Comparison of ENCODE assay signal across 8 mouse cellular contexts in the genomic region with DNA sequence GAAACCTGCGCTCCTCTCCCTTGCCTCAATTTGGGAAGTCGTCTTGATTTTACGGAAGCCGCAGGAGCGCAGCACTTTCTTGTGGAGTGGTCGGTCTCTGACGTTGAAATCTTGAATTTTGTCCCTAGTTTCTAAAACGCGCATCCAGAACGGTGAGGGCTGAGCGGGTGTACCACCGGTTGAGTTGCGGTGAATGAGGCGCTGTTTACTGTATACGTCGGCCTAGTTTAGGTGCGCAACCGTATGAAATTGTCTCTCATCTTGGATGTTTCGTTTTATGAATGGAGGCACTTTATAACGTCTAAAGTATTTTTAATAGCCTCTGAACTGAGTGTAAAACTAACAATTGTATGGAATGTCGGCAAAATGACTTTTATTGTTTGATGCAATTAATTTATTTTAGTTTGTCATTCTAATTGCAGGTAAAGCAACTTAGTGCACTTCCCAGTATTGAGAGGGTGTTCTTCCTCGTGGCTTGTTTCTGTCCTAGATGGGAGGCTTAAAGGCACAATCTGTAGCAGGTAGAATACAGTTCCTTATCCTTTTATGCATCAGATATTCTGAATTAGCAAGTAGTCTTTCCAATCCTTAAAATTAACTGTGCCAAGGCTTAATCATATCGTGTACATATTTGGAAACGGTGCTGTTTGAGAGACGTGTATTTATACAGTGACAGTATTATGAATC. TPM values are rescaled to one million over a fixed set of nuclear protein-coding genes. Genes with fewer than 3 reads are reported as not detected.
A peak's percentile ranks its signal among the peaks of the same experiment; 100 is the strongest.
DNase-seq lines count a peak whose midpoint lies in the region; ATAC-seq and TF ChIP-seq lines count a peak whose summit lies in the region.

No protein-coding gene starts in this region.

- H3K36me3 ChIP-seq in testis, adult 2 months (ENCODE audit: control insufficient read depth, insufficient read depth, low read length): no peaks in the 10 kb centered on the region; the same call in 1 of the 2 replicates
- peaks cover 8% of the 10 kb centered on the region; the same call in 1 of the 2 replicates for H3K36me3 ChIP-seq in liver, embryonic 11.5 days (ENCODE audit: control insufficient read depth, insufficient read depth, low read length)
- H3K36me3 ChIP-seq in stomach, postnatal 0 days (ENCODE audit: control insufficient read depth, insufficient read depth, low read length): peaks cover 7% of the 10 kb centered on the region; the same call in 1 of the 2 replicates

- no peaks in the 10 kb centered on the region for H3K9me3 ChIP-seq in liver, embryonic 11.5 days (ENCODE audit: control insufficient read depth, low read length)
- no peaks in the 10 kb centered on the region for H3K9me3 ChIP-seq in stomach, postnatal 0 days (ENCODE audit: control insufficient read depth, low read length)

- no peak for TF ChIP-seq POLR2A in testis, adult 2 months (IDR thresholded peaks at IDR 0.05; ENCODE audit: control insufficient read depth, low read depth, low read length)

- H3K4me3 ChIP-seq in gastrocnemius, adult 2 months: peak overlapping the region; percentile 88
- peak overlapping the region; percentile 87 for H3K4me3 ChIP-seq in testis, adult 2 months (ENCODE audit: control insufficient read depth, low read depth, low read length)
- H3K4me3 ChIP-seq in liver, embryonic 11.5 days (ENCODE audit: low read depth, low read length): peak overlapping the region; percentile 73
- H3K4me3 ChIP-seq in stomach, postnatal 0 days (ENCODE audit: low read depth, low read length): peak overlapping the region; percentile 76

- intact Hi-C loops in gastrocnemius, adult 2 months (cut with DNase I): no loop called here

- peak overlapping the region; percentile 97 for H3K4me2 ChIP-seq in liver, embryonic 11.5 days
- H3K4me2 ChIP-seq in stomach, postnatal 0 days (replicated peaks; ENCODE audit: low read depth): peak overlapping the region; percentile 100

- no peak for TF ChIP-seq EP300 in stomach, postnatal 0 days (optimal IDR thresholded peaks at IDR 0.05)

- H3K9ac ChIP-seq in liver, embryonic 11.5 days (ENCODE audit: low read depth, low read length): peak overlapping the region; percentile 67; the same call in 1 of the 2 replicates
- H3K9ac ChIP-seq in stomach, postnatal 0 days (ENCODE audit: low read length): peak overlapping the region; percentile 63; the same call in 1 of the 2 replicates

- no peaks in the 10 kb centered on the region for H3K27me3 ChIP-seq in testis, adult 2 months (ENCODE audit: control insufficient read depth, insufficient read depth, low read length)
- peaks cover 3% of the 10 kb centered on the region for H3K27me3 ChIP-seq in liver, embryonic 11.5 days (replicated peaks; ENCODE audit: control insufficient read depth, insufficient read depth, low read length)
- H3K27me3 ChIP-seq in stomach, postnatal 0 days (ENCODE audit: control insufficient read depth, insufficient read depth, low read length): no peaks in the 10 kb centered on the region

- H3K27ac ChIP-seq in gastrocnemius, adult 2 months: no peak overlapping the region
- H3K27ac ChIP-seq in testis, adult 2 months (ENCODE audit: control insufficient read depth, insufficient read depth, low read depth, low read length): no peak overlapping the region
- no peak overlapping the region for H3K27ac ChIP-seq in liver, embryonic 11.5 days (ENCODE audit: low read depth, low read length)
- H3K27ac ChIP-seq in stomach, postnatal 0 days (replicated peaks): no peak overlapping the region

- H3K4me1 ChIP-seq in testis, adult 2 months (ENCODE audit: control insufficient read depth, insufficient read depth, low read length): peaks cover 6% of the 10 kb centered on the region; the same call in 1 of the 2 replicates
- H3K4me1 ChIP-seq in liver, embryonic 11.5 days (replicated peaks; ENCODE audit: control insufficient read depth, insufficient read depth, low read length): peaks cover 4% of the 10 kb centered on the region
- H3K4me1 ChIP-seq in stomach, postnatal 0 days (replicated peaks; ENCODE audit: control insufficient read depth, insufficient read depth): no peaks in the 10 kb centered on the region; the same call in 1 of the 2 replicates

- no peak for TF ChIP-seq CTCF in gastrocnemius, adult 2 months (IDR thresholded peaks at IDR 0.05)
- no peak for TF ChIP-seq CTCF in testis, adult 2 months (IDR thresholded peaks at IDR 0.05; ENCODE audit: control insufficient read depth, insufficient read depth, insufficient replicate concordance, low read depth, low read length)
- no peak for TF ChIP-seq CTCF in stomach, postnatal 0 days (IDR thresholded peaks at IDR 0.05; ENCODE audit: low read depth)

- no peak for DNase-seq in gastrocnemius, adult 2 months
- no peak for DNase-seq in gastrocnemius, postnatal 4 days (ENCODE audit: low spot score in 2 of 2)
- no peak for DNase-seq in testis, postnatal 10 days (ENCODE audit: low spot score)
- DNase-seq in liver, embryonic 11.5 days (ENCODE audit: low spot score): no peak
- no peak for DNase-seq in stomach, postnatal 0 days (ENCODE audit: low spot score)
- no peak for DNase-seq in layer of hippocampus, adult 8-10 months (ENCODE audit: low spot score in 2 of 2)
- no peak for DNase-seq in ovary, postnatal 10 days (ENCODE audit: low spot score)

- ATAC-seq in liver, embryonic 11.5 days (replicated peaks; ENCODE audit: low FRiP score): no peak
- no peak for ATAC-seq in stomach, postnatal 0 days (ENCODE audit: low FRiP score, low TSS enrichment)

- WGBS in liver, embryonic 11.5 days: 7% methylated on average over 25 of the region's 25 CpGs
- WGBS in stomach, postnatal 0 days: 5% methylated on average over 25 of the region's 25 CpGs

RNA-seq across cellular contexts. Expression of gene Nanos1, which starts 1.5 kb away (rescaled TPM):
- under 1 TPM in 1 of 2 experiments, not detected in 1; 0.08 TPM for total RNA-seq in gastrocnemius, adult 2 months (2021)
- total RNA-seq in gastrocnemius, postnatal 4 days (2021): under 1 TPM; 0.70 to 0.76 TPM
- 0.41 and 0.52 TPM in 2 replicates for polyA plus RNA-seq in testis, adult 2 months (2012; rRNA removed)
- polyA plus RNA-seq in liver, embryonic 11.5 days (2014; fragmentation: Nextera tagmentation; extraction: Ambion mirVana): 1.2 and 1.4 TPM in 2 replicates
- polyA plus RNA-seq in stomach, postnatal 0 days (2015; fragmentation: Nextera tagmentation; extraction: Ambion mirVana): 0.71 and 0.81 TPM in 2 replicates
- total RNA-seq in layer of hippocampus, adult 8-10 months (2022): 10 to 100 TPM; 13.8 to 17.5 (median 15.8) TPM

RNA-seq across cellular contexts. Expression of gene Eif3a, which starts 33.2 kb away (rescaled TPM):
- total RNA-seq in gastrocnemius, adult 2 months (2021): 100 to 1,000 TPM in 1 of 2 experiments, 10 to 100 TPM in 1; 91.5 to 101 TPM
- 100 to 1,000 TPM; 123 to 135 TPM for total RNA-seq in gastrocnemius, postnatal 4 days (2021)
- 37.3 and 51.9 TPM in 2 replicates for polyA plus RNA-seq in testis, adult 2 months (2012; rRNA removed)
- 199 and 208 TPM in 2 replicates for polyA plus RNA-seq in liver, embryonic 11.5 days (2014; fragmentation: Nextera tagmentation; extraction: Ambion mirVana)
- polyA plus RNA-seq in stomach, postnatal 0 days (2015; fragmentation: Nextera tagmentation; extraction: Ambion mirVana): 54.9 and 60.1 TPM in 2 replicates
- total RNA-seq in layer of hippocampus, adult 8-10 months (2022): 100 to 1,000 TPM in 3 of 4 experiments, 10 to 100 TPM in 1; 92.4 to 109 (median 104) TPM

RNA-seq across cellular contexts. Expression of gene Fam45a, which starts 54.1 kb away (rescaled TPM):
- total RNA-seq in gastrocnemius, adult 2 months (2021): 10 to 100 TPM; 11.2 to 12.2 TPM
- total RNA-seq in gastrocnemius, postnatal 4 days (2021): 10 to 100 TPM; 23.4 to 24.1 TPM
- polyA plus RNA-seq in testis, adult 2 months (2012; rRNA removed): 50.1 and 67.7 TPM in 2 replicates
- 34.1 and 36.0 TPM in 2 replicates for polyA plus RNA-seq in liver, embryonic 11.5 days (2014; fragmentation: Nextera tagmentation; extraction: Ambion mirVana)
- polyA plus RNA-seq in stomach, postnatal 0 days (2015; fragmentation: Nextera tagmentation; extraction: Ambion mirVana): 23.6 and 24.5 TPM in 2 replicates
- 10 to 100 TPM; 43.2 to 54.7 (median 48.6) TPM for total RNA-seq in layer of hippocampus, adult 8-10 months (2022)

Comparison
In these comparisons a context has a peak if more than half of its experiments do, and no peak if none do; other contexts are left out.
1. RNA of gene Nanos1, which starts 1.5 kb away (total RNA-seq): 13.8 to 17.5 TPM in layer of hippocampus, adult 8-10 months; 0.70 to 0.76 TPM in gastrocnemius, postnatal 4 days and 0.08 TPM in gastrocnemius, adult 2 months; every median in the first group is over 4 times any median in the second.
2. Peak in every context shown above with its lines, with median percentiles within 50 percentile points of each other: H3K4me3 ChIP-seq.